Mouse (Mus musculus): ENCODE data around the gene Tent5b. TPM values are rescaled to one million over a fixed set of nuclear protein-coding genes. Genes with fewer than 3 reads are reported as not detected.

Tent5b gene
- 0.90 and 1.5 TPM in 2 replicates for polyA plus RNA-seq (2016; fragmentation: Nextera tagmentation; extraction: Ambion mirVana)

- H3K4me3 ChIP-seq = peak within 1 kb of the TSS; percentile 66
- 5% methylated on average over 29 of the region's 29 CpGs for WGBS
- DNase-seq (ENCODE audit: low spot score) = peak; percentile 100
- H3K4me1 ChIP-seq = peaks cover 39% of the 10 kb centered on the region
- peak within 1 kb of the TSS; percentile 66 for H3K27ac ChIP-seq
- H3K27me3 ChIP-seq (ENCODE audit: insufficient read depth, poor library complexity, severe bottlenecking) = peaks cover 89% of the 10 kb centered on the region
- H3K9me3 ChIP-seq = no peaks in the 10 kb centered on the region
- no peaks in the 10 kb centered on the region for H3K36me3 ChIP-seq
These were observed at the start of gene Tent5b for GRCm38 (mm10) chr4:133479458-133480184. Gene Tent5b (plus strand): TSS chr4:133480132.

GRCm38 (mm10) chr4:133431508-133431907 lies 48.4 kb upstream of the Tent5b start:
- Histone ChIP-seq H3K27me3 (ENCODE audit: insufficient read depth, poor library complexity, severe bottlenecking) (peaks cover 4% of the 10 kb centered on the region; the same call in 1 of the 2 replicates), H3K36me3 (no peaks in the 10 kb centered on the region), H3K27ac (no peak overlapping the region), H3K4me3 (no peak overlapping the region), H3K4me1 (peaks cover 9% of the 10 kb centered on the region), H3K9me3 (no peaks in the 10 kb centered on the region)
- WGBS = 82% methylated on average over 6 of the region's 6 CpGs
- DNase-seq (ENCODE audit: low spot score) = no peak

GRCm38 (mm10) chr4:133432560-133433171 lies 47.3 kb upstream of the Tent5b start:
- peaks cover 4% of the 10 kb centered on the region; the same call in 1 of the 2 replicates for H3K27me3 ChIP-seq (ENCODE audit: insufficient read depth, poor library complexity, severe bottlenecking)
- DNase-seq (ENCODE audit: low spot score) = no peak
- H3K9me3 ChIP-seq = no peaks in the 10 kb centered on the region
- no peak overlapping the region for H3K27ac ChIP-seq
- peaks cover 9% of the 10 kb centered on the region for H3K4me1 ChIP-seq
- 15% methylated on average over 17 of the region's 17 CpGs for WGBS
- no peaks in the 10 kb centered on the region for H3K36me3 ChIP-seq
- H3K4me3 ChIP-seq = peak overlapping the region; percentile 19; the same call in 1 of the 2 replicates

GRCm38 (mm10) chr4:133435921-133436320 lies 44.0 kb upstream of the Tent5b start:
- Histone ChIP-seq H3K36me3 (no peaks in the 10 kb centered on the region), H3K4me3 (no peak overlapping the region), H3K27me3 (ENCODE audit: insufficient read depth, poor library complexity, severe bottlenecking) (peaks cover 11% of the 10 kb centered on the region; the same call in 1 of the 2 replicates), H3K27ac (no peak overlapping the region), H3K9me3 (no peaks in the 10 kb centered on the region), H3K4me1 (peaks cover 36% of the 10 kb centered on the region)
- DNase-seq (ENCODE audit: low spot score) = no peak
- 85% methylated on average over 11 of the region's 11 CpGs for WGBS

- peak; percentile 86 for DNase-seq (ENCODE audit: low spot score)
- 11% methylated on average over 17 of the region's 17 CpGs for WGBS
- Histone ChIP-seq H3K4me1 (peaks cover 27% of the 10 kb centered on the region), H3K9me3 (no peaks in the 10 kb centered on the region), H3K4me3 (peak overlapping the region; percentile 36), H3K27ac (peak overlapping the region; percentile 80), H3K36me3 (no peaks in the 10 kb centered on the region), H3K27me3 (ENCODE audit: insufficient read depth, poor library complexity, severe bottlenecking) (peaks cover 6% of the 10 kb centered on the region; the same call in 1 of the 2 replicates)
These were observed 40.2 kb upstream of the Tent5b start for GRCm38 (mm10) chr4:133439460-133440376.

- Histone ChIP-seq H3K9me3 (no peaks in the 10 kb centered on the region), H3K4me1 (peaks cover 27% of the 10 kb centered on the region), H3K4me3 (peak overlapping the region; percentile 36), H3K27ac (peak overlapping the region; percentile 80), H3K27me3 (ENCODE audit: insufficient read depth, poor library complexity, severe bottlenecking) (peaks cover 6% of the 10 kb centered on the region; the same call in 1 of the 2 replicates), H3K36me3 (no peaks in the 10 kb centered on the region)
- WGBS = 7% methylated on average over 6 of the region's 6 CpGs
- DNase-seq (ENCODE audit: low spot score) = no peak
These were observed 39.5 kb upstream of the Tent5b start for GRCm38 (mm10) chr4:133440377-133440795.

GRCm38 (mm10) chr4:133442194-133442593 lies 37.7 kb upstream of the Tent5b start:
- Histone ChIP-seq H3K27me3 (ENCODE audit: insufficient read depth, poor library complexity, severe bottlenecking) (peaks cover 15% of the 10 kb centered on the region), H3K4me1 (peaks cover 27% of the 10 kb centered on the region), H3K27ac (no peak overlapping the region), H3K9me3 (no peaks in the 10 kb centered on the region), H3K4me3 (no peak overlapping the region), H3K36me3 (no peaks in the 10 kb centered on the region)
- 55% methylated on average over 3 of the region's 3 CpGs for WGBS
- no peak for DNase-seq (ENCODE audit: low spot score)

- Histone ChIP-seq H3K9me3 (no peaks in the 10 kb centered on the region), H3K27ac (peak overlapping the region; percentile 52), H3K27me3 (ENCODE audit: insufficient read depth, poor library complexity, severe bottlenecking) (peaks cover 24% of the 10 kb centered on the region), H3K36me3 (no peaks in the 10 kb centered on the region), H3K4me3 (no peak overlapping the region), H3K4me1 (peaks cover 27% of the 10 kb centered on the region)
- no peak for DNase-seq (ENCODE audit: low spot score)
- 58% methylated on average over 5 of the region's 5 CpGs for WGBS
These were observed 36.8 kb upstream of the Tent5b start for GRCm38 (mm10) chr4:133443085-133443484.

- H3K4me1 ChIP-seq = peaks cover 13% of the 10 kb centered on the region
- 84% methylated on average over 5 of the region's 5 CpGs for WGBS
- no peak for DNase-seq (ENCODE audit: low spot score)
- H3K4me3 ChIP-seq = no peak overlapping the region
- H3K36me3 ChIP-seq = no peaks in the 10 kb centered on the region
- no peaks in the 10 kb centered on the region for H3K9me3 ChIP-seq
- H3K27ac ChIP-seq = no peak overlapping the region
- H3K27me3 ChIP-seq (ENCODE audit: insufficient read depth, poor library complexity, severe bottlenecking) = peaks cover 32% of the 10 kb centered on the region; the same call in 1 of the 2 replicates
These were observed 34.2 kb upstream of the Tent5b start for GRCm38 (mm10) chr4:133445727-133446126.

- peaks cover 32% of the 10 kb centered on the region; the same call in 1 of the 2 replicates for H3K27me3 ChIP-seq (ENCODE audit: insufficient read depth, poor library complexity, severe bottlenecking)
- WGBS = 54% methylated on average over 5 of the region's 5 CpGs
- peaks cover 13% of the 10 kb centered on the region for H3K4me1 ChIP-seq
- H3K9me3 ChIP-seq = no peaks in the 10 kb centered on the region
- H3K36me3 ChIP-seq = no peaks in the 10 kb centered on the region
- no peak overlapping the region; the same call in 1 of the 2 replicates for H3K27ac ChIP-seq
- DNase-seq (ENCODE audit: low spot score) = no peak
- H3K4me3 ChIP-seq = no peak overlapping the region
These were observed 32.6 kb upstream of the Tent5b start for GRCm38 (mm10) chr4:133447366-133447765.

GRCm38 (mm10) chr4:133447967-133448366 lies 32.0 kb upstream of the Tent5b start:
- H3K36me3 ChIP-seq = no peaks in the 10 kb centered on the region
- WGBS = 79% methylated on average over 11 of the region's 11 CpGs
- H3K4me1 ChIP-seq = peaks cover 13% of the 10 kb centered on the region
- H3K27ac ChIP-seq = no peak overlapping the region
- peaks cover 32% of the 10 kb centered on the region; the same call in 1 of the 2 replicates for H3K27me3 ChIP-seq (ENCODE audit: insufficient read depth, poor library complexity, severe bottlenecking)
- no peaks in the 10 kb centered on the region for H3K9me3 ChIP-seq
- no peak for DNase-seq (ENCODE audit: low spot score)
- H3K4me3 ChIP-seq = no peak overlapping the region

- Histone ChIP-seq H3K27ac (no peak overlapping the region), H3K4me3 (no peak overlapping the region), H3K36me3 (no peaks in the 10 kb centered on the region), H3K27me3 (ENCODE audit: insufficient read depth, poor library complexity, severe bottlenecking) (peaks cover 32% of the 10 kb centered on the region; the same call in 1 of the 2 replicates), H3K4me1 (peaks cover 13% of the 10 kb centered on the region), H3K9me3 (no peaks in the 10 kb centered on the region)
- 72% methylated on average over 8 of the region's 8 CpGs for WGBS
- DNase-seq (ENCODE audit: low spot score) = no peak
These were observed 31.1 kb upstream of the Tent5b start for GRCm38 (mm10) chr4:133448708-133449388.

All from heart, embryonic 10.5 days (tissue).